11 mouse cellular contexts compared by ENCODE assay signal in the genomic region with DNA sequence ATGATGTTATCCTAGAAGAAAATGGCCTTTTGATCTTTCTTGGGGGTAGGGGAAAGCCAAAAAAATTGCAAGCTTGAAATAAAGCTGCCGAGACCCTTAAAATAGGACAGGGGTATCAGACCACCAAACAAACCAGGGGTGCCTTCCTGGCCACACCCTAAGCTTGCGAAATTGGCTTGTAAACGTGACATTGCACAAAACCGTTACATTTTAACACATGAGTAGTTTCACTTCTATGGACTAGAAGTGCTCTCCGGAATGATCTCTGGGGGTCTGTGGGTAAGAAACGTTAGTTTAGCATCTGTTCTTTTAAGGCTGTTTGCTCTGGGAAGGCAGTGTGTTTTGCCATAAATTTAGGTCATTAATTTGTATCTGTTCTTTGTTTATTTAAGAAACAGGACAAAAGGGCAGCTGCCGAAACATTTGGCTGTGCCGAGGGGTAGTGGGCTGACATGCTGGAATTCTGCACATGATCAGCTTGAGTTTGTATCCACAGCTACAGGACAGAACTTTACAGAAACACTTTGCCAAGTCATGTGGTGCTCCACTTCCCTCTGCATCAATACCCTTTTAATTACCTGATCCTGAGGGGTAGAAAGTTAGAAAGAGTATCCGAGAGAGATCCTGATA. TPM values are rescaled to one million over a fixed set of nuclear protein-coding genes. Genes with fewer than 3 reads are reported as not detected.
DNase-seq lines count a peak whose midpoint lies in the region; ATAC-seq lines count a peak whose summit lies in the region.
"Had no signal": no experiment of that assay in that cellular context is flagged by ENCODE, and none has a peak within 500 bp of the region (broad histone marks: within the 10 kb centered on the region; RNA-seq: fewer than 3 reads in every experiment).

No protein-coding gene starts in this region.

- DNase-seq in kidney, adult 8-10 months: no peak
- DNase-seq in 416B (ENCODE audit: low read depth): peak; percentile 49
- no peak for DNase-seq in left cerebral cortex, postnatal 4 days
- no peak for DNase-seq in adrenal gland, postnatal 10 days
- DNase-seq: cerebellum, adult 11 months; lung, postnatal 36 days had no signal

- no peaks in the 10 kb centered on the region for H3K36me3 ChIP-seq in kidney, embryonic 14.5 days (ENCODE audit: control insufficient read depth, insufficient read depth, low read length)
- no peaks in the 10 kb centered on the region for H3K36me3 ChIP-seq in liver, embryonic 16.5 days (ENCODE audit: control insufficient read depth, insufficient read depth)
- H3K36me3 ChIP-seq: embryonic facial prominence, embryonic 12.5 days had no signal

- H3K27ac ChIP-seq in kidney, embryonic 14.5 days (ENCODE audit: low read depth, low read length): no peak overlapping the region
- H3K27ac ChIP-seq in liver, embryonic 16.5 days (ENCODE audit: low read length): peak overlapping the region; percentile 48
- H3K27ac ChIP-seq: embryonic facial prominence, embryonic 12.5 days had no signal

- no peaks in the 10 kb centered on the region for H3K9me3 ChIP-seq in kidney, embryonic 14.5 days (ENCODE audit: control insufficient read depth, low read length)
- no peaks in the 10 kb centered on the region for H3K9me3 ChIP-seq in liver, embryonic 16.5 days (replicated peaks; ENCODE audit: control insufficient read depth, low read length)
- H3K9me3 ChIP-seq: embryonic facial prominence, embryonic 12.5 days had no signal

- ATAC-seq in kidney, embryonic 14.5 days (ENCODE audit: low FRiP score, low TSS enrichment): peak; percentile 9; the same call in 1 of the 2 replicates
- peak; percentile 85 for ATAC-seq in granulocyte monocyte progenitor cell, adult 5-6 weeks (replicated peaks; ENCODE audit: poor library complexity, severe bottlenecking)
- peak; percentile 47; the same call in 1 of the 2 replicates for ATAC-seq in liver, embryonic 16.5 days (ENCODE audit: low read depth)
- no peak for ATAC-seq in CD4-positive, CD25-positive, alpha-beta regulatory T cell, adult 4 months

- H3K27me3 ChIP-seq in kidney, embryonic 14.5 days (ENCODE audit: control insufficient read depth, insufficient read depth, low read length): no peaks in the 10 kb centered on the region
- H3K27me3 ChIP-seq in liver, embryonic 16.5 days (ENCODE audit: control insufficient read depth, insufficient read depth, low read depth, low read length): no peaks in the 10 kb centered on the region
- H3K27me3 ChIP-seq: embryonic facial prominence, embryonic 12.5 days had no signal

- H3K4me1 ChIP-seq in kidney, embryonic 14.5 days (ENCODE audit: control insufficient read depth, insufficient read depth, low read length): no peaks in the 10 kb centered on the region
- no peaks in the 10 kb centered on the region for H3K4me1 ChIP-seq in liver, embryonic 16.5 days (ENCODE audit: control insufficient read depth, low read depth, low read length)
- H3K4me1 ChIP-seq: embryonic facial prominence, embryonic 12.5 days had no signal

- H3K4me3 ChIP-seq in kidney, embryonic 14.5 days (ENCODE audit: low read length): no peak overlapping the region
- H3K4me3 ChIP-seq in liver, embryonic 16.5 days (ENCODE audit: low read depth, low read length): peak overlapping the region; percentile 46
- H3K4me3 ChIP-seq: embryonic facial prominence, embryonic 12.5 days had no signal

- intact Hi-C loops in left cerebral cortex, postnatal 4 days (cut with DNase I): no loop called here

- H3K4me2 ChIP-seq in kidney, embryonic 14.5 days (replicated peaks; ENCODE audit: low read depth, low read length): no peak overlapping the region; the same call in 1 of the 2 replicates
- H3K4me2 ChIP-seq in liver, embryonic 16.5 days (ENCODE audit: low read depth, low read length): peak overlapping the region; percentile 40
- H3K4me2 ChIP-seq: embryonic facial prominence, embryonic 12.5 days had no signal

- H3K9ac ChIP-seq in kidney, embryonic 14.5 days (ENCODE audit: low read depth, low read length): no peak overlapping the region
- no peak overlapping the region for H3K9ac ChIP-seq in liver, embryonic 16.5 days (ENCODE audit: low read depth, low read length)
- H3K9ac ChIP-seq: embryonic facial prominence, embryonic 12.5 days had no signal

- WGBS in kidney, embryonic 14.5 days: 11% methylated on average over 9 of the region's 9 CpGs
- WGBS in liver, embryonic 16.5 days (ENCODE audit: insufficient replicate concordance): 25% methylated on average over 9 of the region's 9 CpGs

RNA-seq across cellular contexts. Expression of a gene that starts 52.9 kb away (rescaled TPM):
- 3.4 and 4.8 TPM in 2 replicates for polyA plus RNA-seq in kidney, embryonic 14.5 days (2014; fragmentation: Nextera tagmentation; extraction: Ambion mirVana)
- 62.5 and 64.3 TPM in 2 replicates for total RNA-seq in granulocyte monocyte progenitor cell, adult 5-6 weeks (2014; fragmentation: Nextera tagmentation)
- total RNA-seq in granulocyte monocyte progenitor cell, adult 5-6 weeks (2017): 58.4 and 82.5 TPM in 2 replicates
- 0.47 and 0.83 TPM in 2 replicates for polyA plus RNA-seq in liver, embryonic 16.5 days (2015; fragmentation: Nextera tagmentation; extraction: Ambion mirVana)
- total RNA-seq in left cerebral cortex, postnatal 4 days (2021): 100 to 1,000 TPM; 740 to 795 TPM
- 1 to 10 TPM; 1.7 to 3.2 TPM for polyA plus RNA-seq in CD4-positive, CD25-positive, alpha-beta regulatory T cell, adult 4 months (2017; shearing (Covaris generic))
- total RNA-seq in adrenal gland, postnatal 10 days (2021): 10 to 100 TPM; 27.9 to 38.6 TPM

Comparison
In these comparisons a context has a peak if more than half of its experiments do, and no peak if none do; other contexts are left out.
1. RNA of a gene that starts 52.9 kb away (total RNA-seq): 740 to 795 TPM in left cerebral cortex, postnatal 4 days; 58.4 to 82.5 TPM in granulocyte monocyte progenitor cell, adult 5-6 weeks and 27.9 to 38.6 TPM in adrenal gland, postnatal 10 days; every median in the first group is over 4 times any median in the second.